Mouse (Mus musculus): ENCODE data around the gene Zfp473. TPM values are rescaled to one million over a fixed set of nuclear protein-coding genes. Genes with fewer than 3 reads are reported as not detected.

The Zfp473 gene
- polyA plus RNA-seq, 1 experiment = 0.12 TPM

DNA sequence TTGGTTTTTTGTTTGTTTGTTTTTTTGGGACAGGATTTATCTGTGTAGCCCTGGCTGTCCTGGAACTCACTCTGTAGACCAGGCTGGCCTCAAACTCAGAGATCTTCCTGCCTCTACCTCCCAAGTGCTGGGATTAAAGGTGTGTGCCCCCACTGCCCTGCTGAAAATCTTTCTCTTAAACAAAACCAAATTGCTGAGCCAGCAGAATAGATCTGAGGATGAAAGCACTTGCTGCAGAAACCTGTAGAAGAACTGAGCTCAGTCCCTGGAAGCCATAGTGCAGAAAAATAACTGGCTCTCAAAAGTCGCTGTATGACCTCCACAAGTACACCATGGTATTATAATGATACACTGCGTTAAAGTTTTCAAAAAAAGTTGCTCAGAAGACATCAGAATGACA is 6.3 kb upstream of the Zfp473 start:
- Histone ChIP-seq H3K4me3 (ENCODE audit: insufficient read depth, low read length) (no peak overlapping the region), H3K4me1 (ENCODE audit: control insufficient read depth, insufficient read depth, low read length) (0 out of 2 replicates have a peak, but pooled peaks cover 1% of the 10 kb centered on the region), H3K27ac (ENCODE audit: insufficient read depth, low read length) (no peak overlapping the region)
- TF ChIP-seq CTCF (IDR thresholded peaks at IDR 0.05; ENCODE audit: borderline replicate concordance, insufficient read depth, low read length) (no peak), POLR2A (IDR thresholded peaks at IDR 0.05; ENCODE audit: low read depth, low read length) (no peak)

DNA sequence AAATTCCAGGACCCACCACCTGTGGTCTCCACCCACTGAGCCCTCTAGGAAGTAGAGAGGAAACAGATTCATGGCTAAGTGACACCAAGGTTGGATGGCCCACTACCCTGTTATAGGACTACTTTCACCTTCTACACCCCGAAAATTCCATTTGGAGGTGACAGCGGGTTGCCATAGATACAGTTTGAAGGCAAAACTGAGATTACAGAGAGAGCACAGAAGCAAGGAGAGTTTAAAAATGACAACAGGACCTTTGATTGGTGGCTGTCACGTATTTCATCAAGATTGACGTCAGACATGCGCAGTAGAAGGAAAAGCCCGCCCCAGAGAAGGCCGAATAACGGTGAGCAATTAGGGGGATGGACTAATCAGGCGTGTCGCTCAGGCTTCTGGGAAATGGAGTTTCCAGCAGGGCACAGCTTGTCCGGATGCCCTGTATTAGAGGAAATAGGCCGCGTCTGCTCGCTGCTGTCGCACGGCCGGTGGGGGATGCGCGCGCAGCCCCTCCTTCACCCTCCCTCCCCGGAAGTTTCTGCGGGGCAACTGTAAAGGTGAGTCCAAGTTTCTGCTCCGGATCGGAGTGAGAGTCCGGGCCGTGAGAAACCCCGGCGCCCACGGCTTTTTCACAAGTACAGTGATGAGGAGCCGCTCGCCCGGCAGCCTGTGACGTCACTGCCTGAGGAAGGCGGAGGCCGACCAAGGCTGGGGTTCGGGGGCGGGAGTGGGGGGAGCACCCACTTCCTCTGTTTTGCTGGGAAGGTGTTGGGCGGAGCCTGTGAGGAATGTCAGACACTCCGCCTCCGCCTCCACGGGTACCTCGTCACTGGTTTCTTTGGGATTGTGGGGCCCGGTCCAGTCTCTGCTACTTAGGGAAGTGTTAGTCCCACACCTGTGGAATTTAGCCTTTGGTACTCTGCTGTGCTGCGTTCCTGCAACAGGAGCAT is 2.5 kb downstream of the Zfp473 start, which contains the start of gene Vrk3:
Vrk3 (plus strand) TSS at position 313 of the 944 bp plus-strand sequence.
- peak; percentile 58 for TF ChIP-seq POLR2A (IDR thresholded peaks at IDR 0.05; ENCODE audit: low read depth, low read length)
- no peak for TF ChIP-seq CTCF (IDR thresholded peaks at IDR 0.05; ENCODE audit: borderline replicate concordance, insufficient read depth, low read length)
- peak within 1 kb of the TSS; percentile 81 for H3K4me3 ChIP-seq (ENCODE audit: insufficient read depth, low read length)

DNA sequence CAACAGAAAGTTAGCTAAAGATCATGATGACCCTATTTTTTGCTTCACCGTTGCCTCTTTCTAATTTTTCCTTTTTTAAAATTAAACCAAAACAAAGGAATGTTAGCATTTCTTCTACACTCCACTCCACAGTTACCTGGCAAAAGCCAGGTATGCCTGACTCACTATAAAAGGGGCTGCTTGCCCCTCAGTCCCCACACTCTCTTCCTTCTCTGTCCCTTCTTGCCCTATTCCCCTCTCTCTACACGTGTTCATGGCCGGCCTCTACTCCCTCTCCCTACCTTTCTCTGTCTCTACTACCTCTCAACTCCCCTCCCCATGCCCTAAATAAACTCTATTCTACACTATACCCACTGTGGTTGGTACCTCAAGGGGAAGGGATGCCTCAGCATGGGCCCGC is 3.7 kb downstream of the Zfp473 start:
- TF ChIP-seq CTCF (IDR thresholded peaks at IDR 0.05; ENCODE audit: borderline replicate concordance, insufficient read depth, low read length) = no peak
- no peak for TF ChIP-seq POLR2A (IDR thresholded peaks at IDR 0.05; ENCODE audit: low read depth, low read length)
- H3K4me3 ChIP-seq (ENCODE audit: insufficient read depth, low read length) = no peak overlapping the region
- no peaks in the 10 kb centered on the region for H3K4me1 ChIP-seq (ENCODE audit: control insufficient read depth, insufficient read depth, low read length)
- H3K27ac ChIP-seq (ENCODE audit: insufficient read depth, low read length) = no peak overlapping the region

More for the DNA sequence above, 2.5 kb downstream of the Zfp473 start, which contains the start of gene Vrk3:
- H3K4me1 ChIP-seq (ENCODE audit: control insufficient read depth, insufficient read depth, low read length) = no peaks in the 10 kb centered on the region
- peak within 1 kb of the TSS; percentile 93 for H3K27ac ChIP-seq (ENCODE audit: insufficient read depth, low read length)

DNA sequence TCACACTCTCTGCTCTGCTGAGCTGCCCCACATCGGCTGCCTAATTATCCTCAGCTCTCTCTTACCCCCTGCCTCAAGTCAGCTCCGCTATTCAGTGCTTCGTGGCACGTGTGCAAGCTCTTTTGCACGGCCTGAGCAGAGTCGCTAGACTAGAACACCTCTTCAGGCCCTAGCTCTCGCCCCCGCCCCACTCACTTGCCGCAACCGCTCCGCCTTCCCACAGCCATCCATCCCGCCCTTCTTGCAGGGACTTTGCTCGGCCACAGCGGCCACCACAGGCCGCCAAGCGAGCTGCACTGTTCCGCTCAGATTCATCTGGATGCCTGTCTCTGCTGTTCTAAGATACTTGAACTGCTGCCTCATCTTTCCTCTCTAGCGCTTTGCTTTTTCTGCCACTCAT is 5.8 kb downstream of the Zfp473 start:
- peak overlapping the region; percentile 35 for H3K4me3 ChIP-seq (ENCODE audit: insufficient read depth, low read length)
- TF ChIP-seq CTCF (IDR thresholded peaks at IDR 0.05; ENCODE audit: borderline replicate concordance, insufficient read depth, low read length) = peak; percentile 75
- peak; percentile 59 for TF ChIP-seq POLR2A (IDR thresholded peaks at IDR 0.05; ENCODE audit: low read depth, low read length)
- H3K4me1 ChIP-seq (ENCODE audit: control insufficient read depth, insufficient read depth, low read length) = no peaks in the 10 kb centered on the region
- H3K27ac ChIP-seq (ENCODE audit: insufficient read depth, low read length) = no peak overlapping the region

DNA sequence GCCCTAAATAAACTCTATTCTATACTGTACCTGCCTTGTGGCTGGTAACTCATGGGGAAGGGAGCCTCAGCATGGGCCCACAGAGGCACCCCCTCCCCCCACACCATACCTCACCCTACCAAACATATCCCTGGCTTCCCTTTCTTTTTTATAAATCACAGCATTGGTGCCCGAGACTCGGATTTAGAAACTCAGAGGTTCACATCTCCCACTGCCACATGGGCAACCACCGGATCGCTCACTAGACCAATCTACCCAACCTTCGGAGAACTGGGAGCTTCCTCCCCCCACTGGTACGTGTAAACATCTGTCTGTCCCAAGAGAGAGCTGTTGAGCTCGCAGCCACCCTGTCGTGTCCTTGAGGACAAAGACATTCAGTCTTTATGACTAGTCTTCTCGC is 6.6 kb downstream of the Zfp473 start:
- Histone ChIP-seq H3K4me1 (ENCODE audit: control insufficient read depth, insufficient read depth, low read length) (no peaks in the 10 kb centered on the region), H3K4me3 (ENCODE audit: insufficient read depth, low read length) (no peak overlapping the region), H3K27ac (ENCODE audit: insufficient read depth, low read length) (no peak overlapping the region)
- TF ChIP-seq CTCF (IDR thresholded peaks at IDR 0.05; ENCODE audit: borderline replicate concordance, insufficient read depth, low read length) (no peak), POLR2A (IDR thresholded peaks at IDR 0.05; ENCODE audit: low read depth, low read length) (no peak)

DNA sequence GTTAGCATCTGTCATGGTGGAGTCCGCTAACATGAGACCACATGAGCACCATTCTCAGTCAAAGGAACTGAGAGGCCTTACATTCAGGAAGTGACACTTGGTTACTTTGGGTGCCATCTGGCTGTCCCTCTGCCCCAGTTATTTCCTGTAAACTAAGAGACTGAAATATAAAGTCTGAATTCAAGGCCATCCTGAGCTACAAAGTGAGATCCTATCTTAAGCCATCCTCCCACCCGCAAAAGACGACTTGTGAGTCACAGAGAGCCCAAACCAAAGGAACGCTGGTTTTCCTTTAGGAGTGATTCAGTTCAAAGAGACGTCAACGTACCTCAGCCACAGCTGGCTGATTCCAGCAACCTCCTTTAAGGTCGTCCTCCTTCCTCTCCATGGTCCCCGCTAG is 9.5 kb downstream of the Zfp473 start:
- 0 out of 2 replicates have a peak overlapping the region, but pooled peaks have one; percentile 12 for H3K27ac ChIP-seq (ENCODE audit: insufficient read depth, low read length)
- no peaks in the 10 kb centered on the region for H3K4me1 ChIP-seq (ENCODE audit: control insufficient read depth, insufficient read depth, low read length)
- no peak overlapping the region for H3K4me3 ChIP-seq (ENCODE audit: insufficient read depth, low read length)
- TF ChIP-seq POLR2A (IDR thresholded peaks at IDR 0.05; ENCODE audit: low read depth, low read length) (no peak), CTCF (IDR thresholded peaks at IDR 0.05; ENCODE audit: borderline replicate concordance, insufficient read depth, low read length) (no peak)

DNA sequence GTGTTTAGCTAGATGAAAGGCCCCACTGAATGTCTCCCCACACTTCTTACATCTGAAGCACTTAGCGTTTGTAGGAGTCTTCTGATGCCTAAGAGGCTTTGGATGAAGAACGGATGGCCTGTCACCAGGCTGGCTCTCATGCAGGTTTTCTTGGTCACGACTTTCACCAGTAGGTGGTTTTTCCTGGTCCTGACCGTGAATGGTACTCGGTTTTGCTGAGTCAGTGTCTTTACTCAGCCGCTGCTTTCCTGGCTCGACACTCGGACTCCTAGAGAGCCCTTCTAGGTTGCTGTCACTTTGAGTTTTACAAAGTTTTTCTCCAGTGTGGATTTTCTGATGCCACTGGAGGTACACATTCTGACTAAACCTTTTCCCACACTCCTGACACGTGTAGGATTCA is 17.1 kb downstream of the Zfp473 start:
- TF ChIP-seq CTCF (IDR thresholded peaks at IDR 0.05; ENCODE audit: borderline replicate concordance, insufficient read depth, low read length) = no peak
- TF ChIP-seq POLR2A (IDR thresholded peaks at IDR 0.05; ENCODE audit: low read depth, low read length) = no peak
- no peaks in the 10 kb centered on the region for H3K4me1 ChIP-seq (ENCODE audit: control insufficient read depth, insufficient read depth, low read length)
- H3K27ac ChIP-seq (ENCODE audit: insufficient read depth, low read length) = no peak overlapping the region
- H3K4me3 ChIP-seq (ENCODE audit: insufficient read depth, low read length) = no peak overlapping the region

DNA sequence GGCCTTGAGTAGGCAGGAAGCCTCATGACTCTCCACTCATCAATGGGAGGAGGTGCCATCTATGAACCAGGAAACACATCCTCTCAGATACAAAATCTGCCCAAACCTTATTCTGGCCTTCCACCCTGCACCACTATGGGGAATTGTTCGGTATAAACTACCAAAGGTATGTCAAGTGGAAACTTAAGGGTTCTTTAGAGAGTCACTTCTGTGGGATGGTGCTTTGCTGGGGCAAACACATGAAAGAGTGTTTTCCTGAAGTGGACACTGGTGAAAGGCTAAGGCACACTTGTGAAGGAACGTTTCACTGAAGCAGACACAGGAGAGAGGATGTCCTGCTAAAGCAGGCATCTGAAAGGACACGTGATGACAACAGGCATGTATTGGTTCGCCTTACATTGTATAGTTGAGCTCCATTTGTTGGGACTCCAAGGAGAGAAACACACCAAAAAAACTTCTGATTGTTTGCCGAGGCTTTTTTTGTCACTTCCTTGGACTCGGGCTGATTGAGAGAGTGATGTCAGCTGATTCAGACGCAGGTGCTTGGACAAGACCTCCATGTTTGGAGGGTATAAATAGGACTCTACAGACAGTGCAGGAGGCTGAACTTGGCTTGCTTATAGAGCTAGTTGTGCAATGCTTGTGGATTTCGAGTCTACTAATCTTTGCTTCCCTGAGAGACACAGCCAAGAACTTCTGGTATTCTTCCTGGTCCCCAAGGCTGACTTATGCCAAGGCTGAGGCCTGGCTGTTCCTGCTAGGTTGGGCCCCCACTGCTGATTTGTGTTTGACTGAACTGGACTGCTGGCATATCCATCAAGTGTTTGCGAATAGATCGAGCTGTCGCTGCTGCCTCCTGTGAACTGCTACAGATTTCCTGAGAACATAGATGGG is 22.5 kb downstream of the Zfp473 start:
- TF ChIP-seq POLR2A (IDR thresholded peaks at IDR 0.05; ENCODE audit: low read depth, low read length) (no peak), CTCF (IDR thresholded peaks at IDR 0.05; ENCODE audit: borderline replicate concordance, insufficient read depth, low read length) (no peak)
- no peaks in the 10 kb centered on the region for H3K4me1 ChIP-seq (ENCODE audit: control insufficient read depth, insufficient read depth, low read length)
- H3K4me3 ChIP-seq (ENCODE audit: insufficient read depth, low read length) = no peak overlapping the region
- H3K27ac ChIP-seq (ENCODE audit: insufficient read depth, low read length) = no peak overlapping the region

DNA sequence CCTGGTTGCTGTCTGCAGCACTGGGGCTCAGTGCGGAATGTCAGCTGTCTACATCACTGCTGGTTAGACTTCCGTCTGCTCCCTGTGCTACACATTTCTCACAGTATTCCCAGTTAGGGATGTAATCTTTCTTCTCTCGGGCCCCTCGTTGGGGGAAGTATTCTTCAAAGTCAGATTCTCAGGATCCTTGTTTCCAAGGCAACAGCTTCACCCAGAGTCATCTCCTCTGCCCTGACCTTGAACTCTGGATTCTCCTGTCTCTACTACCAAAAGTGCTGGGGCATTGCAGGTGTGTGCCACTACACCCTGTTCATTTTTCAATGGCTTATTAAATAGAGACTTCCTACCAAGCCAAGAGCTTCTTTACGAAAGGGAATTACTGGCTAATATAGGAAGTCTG is 23.7 kb downstream of the Zfp473 start:
- Histone ChIP-seq H3K27ac (ENCODE audit: insufficient read depth, low read length) (no peak overlapping the region), H3K4me1 (ENCODE audit: control insufficient read depth, insufficient read depth, low read length) (no peaks in the 10 kb centered on the region), H3K4me3 (ENCODE audit: insufficient read depth, low read length) (no peak overlapping the region)
- TF ChIP-seq POLR2A (IDR thresholded peaks at IDR 0.05; ENCODE audit: low read depth, low read length) (no peak), CTCF (IDR thresholded peaks at IDR 0.05; ENCODE audit: borderline replicate concordance, insufficient read depth, low read length) (no peak)
